Mouse (Mus musculus): ENCODE measurements around the gene Amigo1. TPM values are rescaled to one million over a fixed set of nuclear protein-coding genes. Genes with fewer than 3 reads are reported as not detected.

Gene Amigo1
- total and polyA plus RNA-seq, 3 experiments = 4.6 to 9.5 TPM; not detected in 1

GRCm38 (mm10) chr3:108204470-108204869 is 18.3 kb downstream of the Amigo1 start:
- no peaks in the 10 kb centered on the region for H3K27me3 ChIP-seq (ENCODE audit: control insufficient read depth in 1 of 2, insufficient read depth in 2 of 2, low read length in 2 of 2)
- peaks cover 0 to 11% of the 10 kb centered on the region in 2 experiments; a peak in 2 of 4 replicates for H3K4me1 ChIP-seq (ENCODE audit: control insufficient read depth in 1 of 2, insufficient read depth in 2 of 2, low read length in 2 of 2)
- no peak overlapping the region for H3K27ac ChIP-seq (ENCODE audit: control insufficient read depth, low read depth, low read length)
- no peak overlapping the region for H3K9ac ChIP-seq (ENCODE audit: control insufficient read depth, low read depth, low read length, poor library complexity, severe bottlenecking)
- H3K9me3 ChIP-seq (replicated peaks; ENCODE audit: insufficient read depth, low read length) = no peaks in the 10 kb centered on the region
- TF ChIP-seq USF2 (IDR thresholded peaks at IDR 0.05; ENCODE audit: borderline replicate concordance in 1 of 2, insufficient read depth in 1 of 2, low read depth in 1 of 2, low read length in 2 of 2) = no peak
- no peak for TF ChIP-seq MAZ (IDR thresholded peaks at IDR 0.05; ENCODE audit: low read depth, low read length)
- TF ChIP-seq RAD21 (IDR thresholded peaks at IDR 0.05; ENCODE audit: low read depth, low read length) = no peak
- no peak for TF ChIP-seq NELFE (IDR thresholded peaks at IDR 0.05; ENCODE audit: low read depth, low read length)
- no peak for TF ChIP-seq RCOR1 (IDR thresholded peaks at IDR 0.05; ENCODE audit: low read depth, low read length)
- TF ChIP-seq ELF1 (IDR thresholded peaks at IDR 0.05; ENCODE audit: low read depth, low read length) = no peak
- no peak for TF ChIP-seq E2F4 (IDR thresholded peaks at IDR 0.05; ENCODE audit: borderline replicate concordance, low read depth, low read length)
- no peak for TF ChIP-seq TBP (IDR thresholded peaks at IDR 0.05; ENCODE audit: low read depth, low read length)
- TF ChIP-seq ETS1 (IDR thresholded peaks at IDR 0.05; ENCODE audit: low read depth, low read length) = no peak
- no peak for TF ChIP-seq SIN3A (IDR thresholded peaks at IDR 0.05; ENCODE audit: low read length)
- no peak for TF ChIP-seq ZNF384 (IDR thresholded peaks at IDR 0.05; ENCODE audit: low read depth, low read length)
- no peak for TF ChIP-seq CHD2 (IDR thresholded peaks at IDR 0.05; ENCODE audit: low read length)
- H3K79me2 ChIP-seq (ENCODE audit: control insufficient read depth, insufficient read depth, low read length, poor library complexity) = peaks cover 1% of the 10 kb centered on the region
- peaks cover 0 to 11% of the 10 kb centered on the region in 2 experiments; a peak in 2 of 4 replicates for H3K36me3 ChIP-seq (ENCODE audit: control insufficient read depth in 1 of 2, insufficient read depth in 2 of 2, low read length in 2 of 2)
- no peak for DNase-seq (ENCODE audit: low read depth, low spot score)
- H3K4me3 ChIP-seq (ENCODE audit: control insufficient read depth in 1 of 2, insufficient read depth in 1 of 2, low read depth in 2 of 2, low read length in 2 of 2) = no peak overlapping the region

- TF ChIP-seq MAZ (IDR thresholded peaks at IDR 0.05; ENCODE audit: low read depth, low read length) (no peak), MAFK (IDR thresholded peaks at IDR 0.05; ENCODE audit: borderline replicate concordance, low read depth, low read length) (no peak), POLR2AphosphoS2 (IDR thresholded peaks at IDR 0.05; ENCODE audit: low read length) (no peak), CTCF (IDR thresholded peaks at IDR 0.05 in 2 of 3, conservative IDR thresholded peaks at IDR 0.05 in 1 of 3; ENCODE audit: control insufficient read depth in 1 of 3, insufficient read depth in 1 of 3, low read depth in 2 of 3, low read length in 3 of 3, poor library complexity in 1 of 3, severe bottlenecking in 1 of 3) (no peak), RCOR1 (IDR thresholded peaks at IDR 0.05; ENCODE audit: low read depth, low read length) (no peak), UBTF (IDR thresholded peaks at IDR 0.05; ENCODE audit: borderline replicate concordance, insufficient read depth, low read depth, low read length) (no peak), MXI1 (IDR thresholded peaks at IDR 0.05; ENCODE audit: low read depth, low read length) (no peak), TCF12 (IDR thresholded peaks at IDR 0.05; ENCODE audit: low read depth, low read length) (no peak), ZKSCAN1 (IDR thresholded peaks at IDR 0.05; ENCODE audit: low read depth, low read length) (no peak), MAX (IDR thresholded peaks at IDR 0.05; ENCODE audit: low read length) (no peak), MYC (IDR thresholded peaks at IDR 0.05; ENCODE audit: low read depth, low read length) (no peak), USF1 (IDR thresholded peaks at IDR 0.05; ENCODE audit: low read depth, low read length) (no peak), EP300 (IDR thresholded peaks at IDR 0.05; ENCODE audit: low read depth in 1 of 2, low read length in 2 of 2) (no peak)
- DNase-seq (ENCODE audit: low read depth, low spot score) = no peak
- no peak overlapping the region for H3K9ac ChIP-seq (ENCODE audit: control insufficient read depth, low read depth, low read length, poor library complexity, severe bottlenecking)
- H3K27me3 ChIP-seq (ENCODE audit: control insufficient read depth in 1 of 2, insufficient read depth in 2 of 2, low read length in 2 of 2) = no peaks in the 10 kb centered on the region
- H3K4me3 ChIP-seq (ENCODE audit: control insufficient read depth in 1 of 2, insufficient read depth in 1 of 2, low read depth in 2 of 2, low read length in 2 of 2) = no peak overlapping the region
- H3K79me2 ChIP-seq (ENCODE audit: control insufficient read depth, insufficient read depth, low read length, poor library complexity) = peaks cover 8% of the 10 kb centered on the region
- peaks cover 0 to 7% of the 10 kb centered on the region in 2 experiments; a peak in 2 of 4 replicates for H3K36me3 ChIP-seq (ENCODE audit: control insufficient read depth in 1 of 2, insufficient read depth in 2 of 2, low read length in 2 of 2)
- H3K27ac ChIP-seq (ENCODE audit: control insufficient read depth, low read depth, low read length) = no peak overlapping the region
- peaks cover 0 to 9% of the 10 kb centered on the region in 2 experiments; a peak in 2 of 4 replicates for H3K4me1 ChIP-seq (ENCODE audit: control insufficient read depth in 1 of 2, insufficient read depth in 2 of 2, low read length in 2 of 2)
- no peaks in the 10 kb centered on the region for H3K9me3 ChIP-seq (replicated peaks; ENCODE audit: insufficient read depth, low read length)
These were observed 19.5 kb downstream of the Amigo1 start for GRCm38 (mm10) chr3:108205601-108206000.

Measured in MEL (cell line).